Mouse (Mus musculus): ENCODE data around the gene Erich3.

Gene Erich3

DNA sequence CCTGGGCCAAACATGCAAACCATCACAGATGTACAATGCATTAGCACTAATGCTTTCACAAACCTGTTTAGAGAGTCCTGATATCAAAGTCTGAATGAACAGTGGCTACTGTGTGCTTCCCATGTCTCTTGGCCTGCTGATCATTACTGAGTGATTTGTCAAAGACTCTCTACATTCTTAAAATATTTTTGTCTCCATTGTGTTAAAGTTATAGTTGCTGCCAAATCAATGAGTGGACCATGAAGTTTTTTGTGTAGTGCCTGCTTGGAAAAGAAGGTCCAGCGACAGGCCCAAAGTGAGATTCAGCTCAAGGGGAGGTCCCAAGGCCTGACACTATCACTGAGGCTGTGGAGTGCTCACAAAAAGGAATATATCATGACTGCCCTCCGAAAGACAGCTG is 108.0 kb downstream of the Erich3 start:
- DNase-seq (ENCODE audit: low spot score): no peak

DNA sequence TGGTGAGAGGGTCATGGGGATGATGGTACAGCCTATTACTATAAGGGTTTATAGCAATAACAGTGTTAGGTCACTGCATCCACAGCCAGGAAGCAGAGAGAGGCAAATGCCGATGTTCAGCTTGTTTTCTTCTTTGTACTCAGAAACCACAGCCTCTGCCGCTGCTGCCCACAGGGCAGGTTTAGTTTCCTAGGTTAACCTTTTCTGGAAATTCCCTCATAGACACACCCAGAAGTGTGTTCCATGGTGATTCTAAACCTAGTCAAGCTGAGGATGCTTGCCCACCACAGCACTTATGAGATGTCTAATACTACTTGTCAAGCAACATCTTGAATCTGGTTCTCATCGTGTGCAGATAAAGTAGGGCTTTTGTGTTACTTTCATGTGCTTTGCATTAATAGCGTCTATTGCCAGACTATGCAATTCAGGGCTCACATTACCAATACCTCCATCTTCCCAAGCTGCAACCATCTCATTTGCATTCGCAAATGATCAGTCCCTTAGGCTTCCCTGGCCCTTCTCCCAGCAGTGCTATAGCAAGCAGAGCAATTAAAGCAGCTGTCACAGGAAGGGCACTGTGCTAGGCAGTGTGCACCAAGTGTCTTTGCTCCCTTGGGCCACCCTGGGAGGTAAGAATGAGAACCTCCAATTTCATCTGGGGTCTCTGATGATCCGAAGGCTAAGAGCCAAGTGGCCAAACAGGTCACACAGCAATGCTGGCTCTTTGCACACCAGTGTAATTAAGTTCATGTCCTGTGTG is 115.4 kb downstream of the Erich3 start:
- no peak for DNase-seq (ENCODE audit: low spot score)

GRCm38 (mm10) chr3:154786354-154786753 is 122.7 kb downstream of the Erich3 start:
- no peak for DNase-seq (ENCODE audit: low spot score)

GRCm38 (mm10) chr3:154787611-154788010 is 124.0 kb downstream of the Erich3 start:
- no peak for DNase-seq (ENCODE audit: low spot score)

DNA sequence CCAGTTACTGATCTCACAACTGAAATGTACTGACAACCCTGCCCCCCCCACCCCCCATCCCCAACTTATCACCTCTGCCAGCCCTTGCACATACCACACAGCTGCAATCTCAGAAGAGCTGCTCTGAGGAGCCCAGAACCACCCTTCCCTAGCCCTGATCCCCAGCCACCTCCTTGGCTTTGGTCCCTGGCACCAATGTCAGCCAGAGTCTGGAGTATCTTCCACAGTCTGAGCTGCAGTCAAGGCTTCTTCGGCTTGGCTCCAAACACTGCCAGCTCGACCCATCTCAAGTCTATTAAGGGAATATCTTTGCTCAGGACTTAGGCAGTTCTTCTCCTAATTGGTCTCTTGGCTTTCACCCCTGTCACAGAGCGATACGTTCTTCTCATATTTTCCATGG is 129.9 kb downstream of the Erich3 start:
- DNase-seq (ENCODE audit: low spot score): no peak

- DNase-seq (ENCODE audit: low spot score): no peak
Measured at GRCm38 (mm10) chr3:154798806-154799205, 135.1 kb downstream of the Erich3 start.

GRCm38 (mm10) chr3:154800454-154800853 is 136.8 kb downstream of the Erich3 start:
- DNase-seq (ENCODE audit: low spot score): no peak

- no peak for DNase-seq (ENCODE audit: low spot score)
Measured at GRCm38 (mm10) chr3:154800888-154801429, 137.3 kb downstream of the Erich3 start.

GRCm38 (mm10) chr3:154806626-154807025 is 143.0 kb downstream of the Erich3 start:
- DNase-seq (ENCODE audit: low spot score): peak; percentile 67

DNA sequence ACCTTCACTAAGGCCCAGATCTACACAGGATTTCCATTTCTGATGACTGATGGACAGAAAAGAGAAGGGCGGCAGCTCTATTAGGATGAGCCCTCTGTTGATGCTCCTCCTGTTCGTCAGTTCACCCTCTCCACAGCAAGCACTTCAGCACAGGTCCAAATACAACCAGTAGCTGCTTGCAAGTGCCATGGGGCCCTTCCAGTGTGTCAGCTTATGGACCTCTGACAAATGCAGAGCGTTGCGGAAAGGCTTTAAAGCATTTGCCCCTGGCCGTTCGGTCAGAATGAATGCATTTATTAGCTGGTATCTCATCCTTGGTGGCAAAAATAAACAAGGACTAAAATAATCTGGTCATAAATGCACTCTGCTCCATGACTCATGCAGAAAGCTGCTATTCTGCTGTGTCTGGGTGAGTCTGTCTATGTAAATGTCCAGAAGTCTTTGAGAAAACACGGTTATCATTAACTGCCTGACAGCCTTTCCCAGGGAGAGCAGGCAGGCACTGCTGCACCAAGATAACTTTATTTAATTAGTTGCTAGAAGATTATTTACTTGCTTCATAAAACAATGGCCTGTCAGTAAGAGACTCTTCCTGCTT is 146.7 kb downstream of the Erich3 start:
- DNase-seq (ENCODE audit: low spot score): no peak

GRCm38 (mm10) chr3:154811281-154811680 is 147.6 kb downstream of the Erich3 start:
- DNase-seq (ENCODE audit: low spot score): no peak

GRCm38 (mm10) chr3:154811833-154812232 is 148.2 kb downstream of the Erich3 start:
- no peak for DNase-seq (ENCODE audit: low spot score)

DNA sequence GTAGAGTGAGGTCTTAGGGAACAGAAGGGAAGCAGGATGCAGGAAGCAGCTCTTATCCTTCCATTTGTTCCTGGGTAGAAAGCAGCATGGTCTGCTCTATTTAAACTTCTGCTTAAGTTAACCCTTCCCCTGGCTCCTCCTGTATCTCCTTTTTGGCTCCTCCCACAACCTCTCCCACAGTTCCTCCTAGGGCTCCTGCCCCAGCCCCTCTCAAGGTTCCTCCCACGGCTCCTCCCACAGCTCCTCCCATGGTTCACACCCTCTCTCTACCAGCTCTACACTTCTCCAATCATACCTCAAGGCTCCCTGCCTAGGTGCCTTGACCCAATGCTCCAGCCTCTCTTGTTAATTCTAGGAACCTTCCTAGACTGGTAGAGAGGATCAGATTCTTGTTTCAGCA is 149.2 kb downstream of the Erich3 start:
- no peak for DNase-seq (ENCODE audit: low spot score)

GRCm38 (mm10) chr3:154815606-154816005 is 151.9 kb downstream of the Erich3 start:
- no peak for DNase-seq (ENCODE audit: low spot score)

- DNase-seq (ENCODE audit: low spot score): peak; percentile 10
Measured at GRCm38 (mm10) chr3:154816231-154816630, 152.6 kb downstream of the Erich3 start.

- peak; percentile 72 for DNase-seq (ENCODE audit: low spot score)
Measured at GRCm38 (mm10) chr3:154816801-154817625, 153.4 kb downstream of the Erich3 start.

Measured in retina, embryonic 14.5 days (tissue).